Mouse (Mus musculus): ENCODE measurements around the gene Fam136a. TPM values are rescaled to one million over a fixed set of nuclear protein-coding genes. Genes with fewer than 3 reads are reported as not detected.

The Fam136a gene
- polyA plus RNA-seq, 1 experiment from 2014 or later: 137 TPM

Other genes starting within 250 kb of the Fam136a start
- 3.1 and 3.6 TPM in 2 replicates for gene Tgfa, start 170.4 kb upstream of the Fam136a start, polyA plus RNA-seq (2016; fragmentation: Nextera tagmentation; extraction: Ambion mirVana)
- 637 and 711 TPM in 2 replicates for gene Snrpg, start 5.7 kb downstream of the Fam136a start, polyA plus RNA-seq (2016; fragmentation: Nextera tagmentation; extraction: Ambion mirVana)
- 85.3 and 86.4 TPM in 2 replicates for gene Pcyox1, start 31.5 kb downstream of the Fam136a start, polyA plus RNA-seq (2016; fragmentation: Nextera tagmentation; extraction: Ambion mirVana)
- gene Tia1, start 38.6 kb downstream of the Fam136a start, polyA plus RNA-seq (2016; fragmentation: Nextera tagmentation; extraction: Ambion mirVana): 318 and 338 TPM in 2 replicates
- not detected in 2 replicates for gene Gm44790, start 61.0 kb downstream of the Fam136a start, polyA plus RNA-seq (2016; fragmentation: Nextera tagmentation; extraction: Ambion mirVana)
- gene C87436, start 72.7 kb downstream of the Fam136a start, polyA plus RNA-seq (2016; fragmentation: Nextera tagmentation; extraction: Ambion mirVana): 27.0 and 30.3 TPM in 2 replicates
- gene Pcbp1, start 160.7 kb downstream of the Fam136a start, polyA plus RNA-seq (2016; fragmentation: Nextera tagmentation; extraction: Ambion mirVana): 537 and 549 TPM in 2 replicates

All from embryonic facial prominence, embryonic 12.5 days (tissue).